Mouse (Mus musculus): ENCODE data around the gene Slc51a.
A peak's percentile ranks its signal among the peaks of the same experiment; 100 is the strongest.

Slc51a gene

GRCm38 (mm10) chr16:32431926-32432325 is 55.8 kb downstream of the Slc51a start:
- no peak for DNase-seq (ENCODE audit: low read depth, low spot score)

GRCm38 (mm10) chr16:32431047-32431591 is 56.6 kb downstream of the Slc51a start:
- peak; percentile 17 for DNase-seq (ENCODE audit: low read depth, low spot score)

- peak; percentile 85 for DNase-seq (ENCODE audit: low read depth, low spot score)
Measured at GRCm38 (mm10) chr16:32430474-32431046, 57.1 kb downstream of the Slc51a start, which contains the start of gene Pcyt1a. Gene Pcyt1a (plus strand): TSS chr16:32430921.

GRCm38 (mm10) chr16:32427506-32427905 is 60.2 kb downstream of the Slc51a start:
- DNase-seq (ENCODE audit: low read depth, low spot score): no peak

All from retina, postnatal 7 days (tissue).